Mouse (Mus musculus) thymus, adult 2 months (tissue): ENCODE measurements around the gene Nrip1.

Source experiments
- CTCF ChIP-seq: fragments of 200-500 bp; IDR thresholded peaks from 2 replicates; pipeline ENCODE4 v1.5.1; 2012; ENCODE audit warnings: mild to moderate bottlenecking, control low read depth, low read length, moderate library complexity, borderline replicate concordance; ENCODE audit not compliant: control insufficient read depth, poor library complexity, insufficient read depth; ENCODE audit errors: extremely low read depth
- POLR2A ChIP-seq: fragments of 200-500 bp; IDR thresholded peaks from 2 replicates; pipeline ENCODE4 v1.6.1; 2012; ENCODE audit warnings: mild to moderate bottlenecking, low read length, control low read depth, moderate library complexity; ENCODE audit not compliant: control insufficient read depth, poor library complexity, insufficient read depth; ENCODE audit errors: extremely low read depth

DNA sequence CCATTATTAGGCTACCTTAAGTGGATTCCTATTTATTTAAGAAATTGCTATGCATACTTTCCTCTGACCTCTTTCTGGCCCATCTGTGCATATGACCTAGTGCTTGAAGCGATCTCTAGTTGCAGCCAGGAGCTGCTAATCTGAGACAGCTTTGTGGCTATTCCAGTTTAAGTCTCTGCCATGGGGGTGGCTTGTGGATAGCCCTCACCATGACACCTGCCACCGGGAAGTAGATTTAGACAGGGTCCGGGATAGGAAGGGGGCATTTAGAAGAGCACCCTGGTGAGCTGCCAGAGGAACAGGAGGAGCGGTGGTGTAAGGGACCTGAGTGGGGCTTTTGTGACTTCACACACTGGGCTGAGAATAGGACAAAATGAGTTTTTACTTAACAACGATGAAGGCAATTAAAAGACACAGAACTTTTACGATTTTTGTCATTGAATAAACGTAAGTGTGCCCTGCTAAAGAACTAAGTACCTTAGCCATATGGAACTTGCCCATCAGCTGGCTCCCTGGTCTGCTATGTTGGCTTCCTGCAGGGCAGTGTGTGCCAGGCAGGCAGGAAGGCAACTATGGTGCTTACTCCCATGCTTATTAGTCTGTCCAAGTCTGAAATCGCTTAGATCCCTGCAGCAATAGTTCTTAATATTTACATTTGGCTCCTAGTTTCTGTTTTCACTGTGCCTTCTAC is 72.4 kb downstream of the Nrip1 start:
- TF ChIP-seq CTCF, result no peak
- no peak for TF ChIP-seq POLR2A
